Mouse (Mus musculus) c-Kit-positive CD71-positive TER-119-negative erythroid progenitor cells, embryonic 14.5 days (primary cell): ENCODE measurements at regions not wholly inside any gene's neighbourhood (a gene's known extent, or its start where the extent isn't known, plus 50 kb on each side); places are given as distances from the start of the nearest gene placed in this dataset.

Experiments used
- DNase-seq: peaks from one replicate; pipeline ENCODE4 v3.0.0-alpha.2; 2013; ENCODE audit warnings: low read depth

GRCm38 (mm10) chr4:89500232-89500631, 179.0 kb upstream of the Dmrta1 start:
- peak; percentile 51 for DNase-seq

- DNase-seq, result no peak
Observed at GRCm38 (mm10) chr4:89490947-89491346, 180.1 kb upstream of the Cdkn2b start.

- no peak for DNase-seq
Observed at GRCm38 (mm10) chr4:89487416-89488165, 176.8 kb upstream of the Cdkn2b start.

GRCm38 (mm10) chr4:89486963-89487362, 176.1 kb upstream of the Cdkn2b start:
- no peak for DNase-seq

GRCm38 (mm10) chr4:89485981-89486531, 175.2 kb upstream of the Cdkn2b start:
- no peak for DNase-seq

GRCm38 (mm10) chr4:89478646-89479237, 167.9 kb upstream of the Cdkn2b start:
- no peak for DNase-seq

- no peak for DNase-seq
Observed at GRCm38 (mm10) chr4:89475848-89476247, 165.0 kb upstream of the Cdkn2b start.

- DNase-seq, result peak; percentile 52
Observed at GRCm38 (mm10) chr4:89474836-89475541, 164.2 kb upstream of the Cdkn2b start.

GRCm38 (mm10) chr4:89471426-89471825, 160.6 kb upstream of the Cdkn2b start:
- no peak for DNase-seq

GRCm38 (mm10) chr4:89470756-89471155, 159.9 kb upstream of the Cdkn2b start:
- DNase-seq, result no peak

GRCm38 (mm10) chr4:89469883-89470282, 159.0 kb upstream of the Cdkn2b start:
- no peak for DNase-seq

GRCm38 (mm10) chr4:89469406-89469805, 158.6 kb upstream of the Cdkn2b start:
- no peak for DNase-seq

GRCm38 (mm10) chr4:89466766-89467165, 155.9 kb upstream of the Cdkn2b start:
- no peak for DNase-seq

- DNase-seq, result no peak
Observed at GRCm38 (mm10) chr4:89463121-89463520, 152.3 kb upstream of the Cdkn2b start.

GRCm38 (mm10) chr4:89460170-89460762, 149.4 kb upstream of the Cdkn2b start:
- no peak for DNase-seq

GRCm38 (mm10) chr4:89459346-89459666, 148.5 kb upstream of the Cdkn2b start:
- no peak for DNase-seq

- DNase-seq, result no peak
Observed at GRCm38 (mm10) chr4:89458628-89459345, 147.9 kb upstream of the Cdkn2b start.

GRCm38 (mm10) chr4:89457861-89458260, 147.0 kb upstream of the Cdkn2b start:
- no peak for DNase-seq

GRCm38 (mm10) chr4:89454926-89455325, 144.1 kb upstream of the Cdkn2b start:
- DNase-seq, result no peak

GRCm38 (mm10) chr4:89453051-89453450, 142.2 kb upstream of the Cdkn2b start:
- no peak for DNase-seq

- no peak for DNase-seq
Observed at GRCm38 (mm10) chr4:89451741-89452140, 140.9 kb upstream of the Cdkn2b start.
